Comparison of ENCODE assay signal across 8 mouse cellular contexts in the genomic region with DNA sequence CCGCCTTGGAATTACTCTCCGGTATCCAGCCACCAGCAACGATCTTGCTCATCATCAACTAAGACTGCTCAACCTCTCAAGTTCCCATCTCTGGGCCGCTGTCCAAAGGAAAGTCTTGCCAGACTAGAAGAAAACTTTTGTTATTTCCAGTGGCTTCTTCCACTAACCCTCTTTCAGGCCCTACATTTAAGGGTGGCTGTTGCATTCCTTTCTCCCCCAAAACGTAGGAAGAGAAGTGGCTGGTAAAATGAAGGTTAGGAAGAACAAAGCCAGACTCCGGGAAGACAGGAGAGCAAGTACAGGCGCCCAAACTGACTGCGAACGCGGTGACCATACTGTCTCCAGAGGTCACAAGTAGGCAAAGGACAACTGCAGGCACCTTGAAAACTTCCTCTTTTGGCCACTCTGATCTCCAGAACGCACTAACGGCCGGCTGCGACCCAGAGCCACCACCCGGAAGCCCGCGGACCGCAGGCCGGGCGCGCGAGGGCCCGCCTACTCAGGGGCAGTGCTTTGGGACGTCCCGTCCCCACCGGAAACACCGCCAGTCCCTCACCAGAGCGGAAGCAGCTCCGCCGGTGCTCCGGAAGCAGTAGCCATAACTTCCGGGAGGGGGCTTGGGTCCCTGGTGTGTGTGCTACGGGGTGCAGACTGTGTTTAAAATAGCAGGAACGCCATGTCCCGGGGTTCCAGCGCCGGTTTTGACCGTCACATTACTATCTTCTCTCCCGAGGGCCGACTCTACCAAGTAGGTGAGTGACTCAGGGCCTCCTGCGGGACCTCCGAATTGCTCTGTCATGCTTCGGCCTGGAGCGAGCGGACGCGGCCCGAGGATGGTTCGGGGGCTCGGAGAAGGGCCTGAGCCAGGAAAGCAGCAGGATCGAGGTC. TPM values are rescaled to one million over a fixed set of nuclear protein-coding genes. Genes with fewer than 3 reads are reported as not detected.
A peak's percentile ranks its signal among the peaks of the same experiment; 100 is the strongest.
DNase-seq lines count a peak whose midpoint lies in the region; ATAC-seq lines count a peak whose summit lies in the region.

No protein-coding gene starts in this region.

- peak overlapping the region; percentile 70 for H3K4me2 ChIP-seq in hindbrain, embryonic 15.5 days

- no peaks in the 10 kb centered on the region for H3K9me3 ChIP-seq in hindbrain, embryonic 15.5 days

- peak overlapping the region; percentile 90 for H3K27ac ChIP-seq in hindbrain, embryonic 15.5 days (replicated peaks)

- DNase-seq in R1 (ENCODE audit: low read depth, low spot score), result peak; percentile 96
- peak; percentile 91 to 93 for DNase-seq in cerebellum, postnatal 25 days
- DNase-seq in frontal cortex, postnatal 36 days (ENCODE audit: low spot score in 2 of 2), result peak; percentile 86 to 89
- peak; percentile 84 for DNase-seq in left cerebral cortex, adult 11 months (ENCODE audit: low spot score)
- DNase-seq in lung, postnatal 4 days, result peak; percentile 93 to 96
- DNase-seq in retina, postnatal 7 days (ENCODE audit: low read depth, low spot score), result peak; percentile 85
- DNase-seq in urinary bladder, adult 2 months (ENCODE audit: low spot score), result peak; percentile 82

- H3K4me3 ChIP-seq in hindbrain, embryonic 15.5 days, result peak overlapping the region; percentile 73

- peak overlapping the region; percentile 83 for H3K9ac ChIP-seq in hindbrain, embryonic 15.5 days

- H3K36me3 ChIP-seq in hindbrain, embryonic 15.5 days, result 0 out of 2 replicates have a peak, but pooled peaks cover 3% of the 10 kb centered on the region

- no peaks in the 10 kb centered on the region for H3K27me3 ChIP-seq in hindbrain, embryonic 15.5 days

- under 1% methylated on average over 51 of the region's 51 CpGs for WGBS in hindbrain, embryonic 15.5 days

- ATAC-seq in hindbrain, embryonic 15.5 days (ENCODE audit: low FRiP score, low read depth), result peak; percentile 100

- H3K4me1 ChIP-seq in hindbrain, embryonic 15.5 days (replicated peaks), result peaks cover 25% of the 10 kb centered on the region

RNA-seq across cellular contexts. Expression of gene Psma6, which starts 14.5 kb away (rescaled TPM):
- polyA plus RNA-seq in hindbrain, embryonic 15.5 days (2015; fragmentation: Nextera tagmentation; extraction: Ambion mirVana), result 389 and 393 TPM in 2 replicates
- 149 and 166 TPM in 2 replicates for polyA plus RNA-seq in urinary bladder, adult 2 months (2012; rRNA removed)

Comparison
In these comparisons a context has a peak if more than half of its experiments do, and no peak if none do; other contexts are left out.
1. Peak in every context shown above with its lines: DNase-seq, ATAC-seq, H3K4me3 ChIP-seq and H3K27ac ChIP-seq.